Mouse (Mus musculus) G1E (cell line): ENCODE data around the gene 4930452B06Rik. TPM values are rescaled to one million over a fixed set of nuclear protein-coding genes. Genes with fewer than 3 reads are reported as not detected.
"Not testable (repeated sequence)": the region's sequence is repeated elsewhere in the genome, so short reads cannot be mapped to it uniquely, and the experiment has no call there.

Experiments
- ATAC-seq: 2 replicates; pipeline ENCODE4 v1.8.0; 2016; ENCODE audit warnings: mild to moderate bottlenecking; ENCODE audit not compliant: insufficient number of reproducible peaks, poor library complexity, low FRiP score, severe bottlenecking; ENCODE audit errors: extremely low read depth
- DNase-seq: peaks from one replicate; pipeline ENCODE4 v3.0.0; 2012; ENCODE audit warnings: low spot score
- H3K27me3 ChIP-seq: 2 replicates; pipeline ENCODE4 v1.6.1; 2012; ENCODE audit warnings: mild to moderate bottlenecking, low read length, inconsistent platforms; ENCODE audit not compliant: insufficient read depth
- H3K36me3 ChIP-seq: replicated peaks from 2 replicates; pipeline ENCODE3; 2012; ENCODE audit warnings: mild to moderate bottlenecking, inconsistent platforms
- H3K4me1 ChIP-seq: 2 replicates; pipeline ENCODE4 v1.6.1; 2012; ENCODE audit warnings: low read depth, low read length, inconsistent platforms, mixed read lengths; ENCODE audit not compliant: insufficient read depth
- H3K4me3 ChIP-seq: 2 replicates; pipeline ENCODE4 v1.5.1; 2012; ENCODE audit warnings: low read depth, mild to moderate bottlenecking, inconsistent platforms, low read length, moderate library complexity, mixed read lengths
- H3K9me3 ChIP-seq: replicated peaks from 2 replicates; pipeline ENCODE4 v1.6.1; 2012; ENCODE audit warnings: inconsistent platforms
- CTCF ChIP-seq: IDR thresholded peaks from 2 replicates; pipeline ENCODE4 v1.5.1; 2012; ENCODE audit warnings: low read depth, low read length, inconsistent platforms, mixed read lengths
- GATA1 ChIP-seq: IDR thresholded peaks from 2 replicates; pipeline ENCODE4 v1.6.1; 2012; ENCODE audit warnings: borderline replicate concordance, low read length, inconsistent platforms, mixed read lengths
- GATA2 ChIP-seq: IDR thresholded peaks from 2 replicates; pipeline ENCODE4 v1.6.1; 2012; ENCODE audit warnings: low read depth, low read length, inconsistent platforms, borderline replicate concordance
- POLR2AphosphoS5 ChIP-seq: IDR thresholded peaks from 2 replicates; pipeline ENCODE4 v1.6.1; 2012; ENCODE audit warnings: low read depth, low read length, inconsistent platforms; ENCODE audit not compliant: insufficient replicate concordance
- TAL1 ChIP-seq: conservative IDR thresholded peaks from 2 replicates; pipeline ENCODE4 v1.6.1; 2012; ENCODE audit warnings: low read depth, low read length, inconsistent platforms, mixed read lengths
- polyA plus RNA-seq: library from polyadenylated mRNA; stranded (reverse); fragments of >175 nt; gene quantifications from 2 replicates; pipeline ENCODE4 v1.2.3, GENCODE M21; 2012
- total RNA-seq, 2 experiments: library from RNA; stranded (forward) in 1 of 2; stranded (reverse) in 1 of 2; fragments of 200-1000 nt in 1 of 2; fragments of >200 nt in 1 of 2; fragmentation: Nextera tagmentation in 1 of 2; gene quantifications; 2 replicates each; pipeline ENCODE4 v1.2.3; 2014 to 2017

4930452B06Rik gene
- total and polyA plus RNA-seq, 3 experiments = 0.11 TPM; not detected in 2

- Histone ChIP-seq H3K36me3 (no peaks in the 10 kb centered on the region), H3K4me3 (no peak overlapping the region), H3K4me1 (no peaks in the 10 kb centered on the region), H3K27me3 (no peaks in the 10 kb centered on the region), H3K9me3 (no peaks in the 10 kb centered on the region)
- DNase-seq = no peak
- ATAC-seq = no peak
- TF ChIP-seq TAL1 = no peak
- TF ChIP-seq GATA1 = no peak
- TF ChIP-seq GATA2 = no peak
- TF ChIP-seq CTCF = no peak
- no peak for TF ChIP-seq POLR2AphosphoS5
These were observed 50.4 kb downstream of the 4930452B06Rik start for GRCm38 (mm10) chr14:8615636-8616035.

DNA sequence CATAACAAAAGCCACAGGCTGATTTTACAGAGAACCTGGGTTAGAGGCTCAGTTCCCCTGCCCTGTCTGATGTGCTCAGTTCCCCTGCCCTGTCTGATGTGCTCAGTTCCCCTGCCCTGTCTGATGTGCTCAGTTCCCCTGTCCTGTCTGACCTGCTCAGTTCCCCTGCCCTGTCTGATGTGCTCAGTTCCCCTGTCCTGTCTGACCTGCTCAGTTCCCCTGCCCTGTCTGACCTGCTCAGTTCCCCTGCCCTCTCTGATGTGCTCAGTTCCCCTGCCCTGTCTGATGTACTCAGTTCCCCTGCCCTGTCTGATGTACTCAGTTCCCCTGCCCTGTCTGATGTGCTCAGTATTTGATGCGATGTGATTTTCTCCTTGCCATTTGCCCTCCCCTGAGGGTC is 51.6 kb downstream of the 4930452B06Rik start:
- not testable (repeated sequence) for H3K27me3 ChIP-seq, H3K9me3 ChIP-seq, H3K36me3 ChIP-seq, DNase-seq, H3K4me1 ChIP-seq, ATAC-seq, H3K4me3 ChIP-seq

DNA sequence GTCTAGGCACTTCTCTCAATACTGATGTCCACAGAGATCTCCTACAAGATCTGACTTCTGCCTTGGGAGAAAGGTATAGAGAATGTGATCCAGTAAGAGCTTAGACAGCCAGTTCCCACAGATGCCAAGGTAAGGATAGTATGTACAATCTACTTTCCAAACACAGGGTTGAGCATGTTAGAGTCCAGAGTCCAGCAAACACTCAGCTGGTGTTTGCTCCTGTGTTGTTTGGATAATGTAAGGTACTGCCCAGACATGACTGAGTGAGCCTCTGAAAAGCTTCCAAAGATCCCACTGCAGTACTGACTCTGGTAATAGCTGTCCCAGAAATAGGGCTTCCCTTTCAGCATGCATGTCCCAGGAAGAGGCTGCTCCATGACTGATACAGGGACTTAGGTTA is 54.0 kb downstream of the 4930452B06Rik start:
- no peak for DNase-seq
- TF ChIP-seq GATA1 (no peak), POLR2AphosphoS5 (no peak), CTCF (no peak), TAL1 (no peak), GATA2 (no peak)
- Histone ChIP-seq H3K27me3 (no peaks in the 10 kb centered on the region), H3K36me3 (no peaks in the 10 kb centered on the region), H3K4me3 (no peak overlapping the region), H3K4me1 (no peaks in the 10 kb centered on the region), H3K9me3 (no peaks in the 10 kb centered on the region)
- ATAC-seq = no peak

- TF ChIP-seq GATA1 (no peak), GATA2 (no peak), CTCF (no peak), TAL1 (no peak), POLR2AphosphoS5 (no peak)
- H3K9me3 ChIP-seq = no peaks in the 10 kb centered on the region
- H3K4me3 ChIP-seq = no peak overlapping the region
- H3K27me3 ChIP-seq = no peaks in the 10 kb centered on the region
- ATAC-seq = no peak
- no peaks in the 10 kb centered on the region for H3K36me3 ChIP-seq
- H3K4me1 ChIP-seq = no peaks in the 10 kb centered on the region
- DNase-seq = no peak
These were observed 55.9 kb downstream of the 4930452B06Rik start for GRCm38 (mm10) chr14:8610108-8610507.

- H3K4me1 ChIP-seq = no peaks in the 10 kb centered on the region
- TF ChIP-seq GATA1 = no peak
- TF ChIP-seq GATA2 = no peak
- TF ChIP-seq CTCF = no peak
- no peak for TF ChIP-seq TAL1
- TF ChIP-seq POLR2AphosphoS5 = no peak
- no peak for DNase-seq
- ATAC-seq = no peak
- H3K4me3 ChIP-seq = no peak overlapping the region
- H3K9me3 ChIP-seq = no peaks in the 10 kb centered on the region
- H3K36me3 ChIP-seq = no peaks in the 10 kb centered on the region
- H3K27me3 ChIP-seq = no peaks in the 10 kb centered on the region
These were observed 57.4 kb downstream of the 4930452B06Rik start for GRCm38 (mm10) chr14:8608559-8609171.

GRCm38 (mm10) chr14:8604898-8605297 is 61.1 kb downstream of the 4930452B06Rik start:
- H3K27me3 ChIP-seq = no peaks in the 10 kb centered on the region
- no peaks in the 10 kb centered on the region for H3K36me3 ChIP-seq
- no peak for ATAC-seq
- TF ChIP-seq CTCF (no peak), GATA1 (no peak), TAL1 (no peak), GATA2 (no peak), POLR2AphosphoS5 (no peak)
- no peaks in the 10 kb centered on the region for H3K9me3 ChIP-seq
- H3K4me1 ChIP-seq = no peaks in the 10 kb centered on the region
- no peak for DNase-seq
- no peak overlapping the region for H3K4me3 ChIP-seq

- DNase-seq (no peak), ATAC-seq (no peak)
- TF ChIP-seq CTCF = no peak
- no peak for TF ChIP-seq POLR2AphosphoS5
- no peak for TF ChIP-seq GATA1
- TF ChIP-seq TAL1 = no peak
- no peak for TF ChIP-seq GATA2
These were observed 81.0 kb downstream of the 4930452B06Rik start for GRCm38 (mm10) chr14:8585031-8585430.

DNA sequence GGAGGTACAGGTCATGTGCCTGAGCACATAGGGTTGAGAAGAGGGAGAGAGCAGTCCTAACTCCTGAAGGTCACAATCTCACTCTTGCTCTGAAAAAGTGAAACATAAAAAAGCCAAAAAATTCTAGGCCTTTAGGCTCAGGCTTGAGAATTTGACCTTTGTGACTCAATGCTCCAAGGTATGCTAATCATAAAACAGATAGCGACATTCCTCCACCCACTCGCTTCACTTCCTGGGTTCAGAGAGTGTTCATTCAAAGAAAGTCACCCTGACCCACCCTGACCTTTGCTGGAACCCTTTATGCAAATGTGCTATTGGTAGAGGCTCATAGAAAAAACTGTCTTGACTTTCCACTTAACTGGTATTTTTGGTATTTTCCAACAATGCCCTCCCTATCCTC is 115.0 kb downstream of the 4930452B06Rik start:
- H3K9me3 ChIP-seq, H3K4me1 ChIP-seq, H3K27me3 ChIP-seq, H3K4me3 ChIP-seq, ATAC-seq, DNase-seq, H3K36me3 ChIP-seq: not testable (repeated sequence)

More at GRCm38 (mm10) chr14:8585031-8585430, 81.0 kb downstream of the 4930452B06Rik start:
- no peaks in the 10 kb centered on the region for H3K9me3 ChIP-seq
- H3K27me3 ChIP-seq = no peaks in the 10 kb centered on the region
- H3K36me3 ChIP-seq = no peaks in the 10 kb centered on the region
- no peaks in the 10 kb centered on the region for H3K4me1 ChIP-seq
- no peak overlapping the region for H3K4me3 ChIP-seq
